Mouse (Mus musculus) CH12.LX (cell line): ENCODE measurements around the gene Aars.
"Not testable (repeated sequence)": the region's sequence is repeated elsewhere in the genome, so short reads cannot be mapped to it uniquely, and the experiment has no call there.

ENCODE experiments used
- CHD1 ChIP-seq: IDR thresholded peaks from 2 replicates; pipeline ENCODE4 v1.6.1; 2012; ENCODE audit warnings: low read depth, low read length, improper control_type of control experiment, inconsistent platforms
- CHD2 ChIP-seq: IDR thresholded peaks from 2 replicates; pipeline ENCODE4 v1.6.1; 2011; ENCODE audit warnings: low read length, improper control_type of control experiment
- CTCF ChIP-seq, 2 experiments: IDR thresholded peaks in 1 of 2; conservative IDR thresholded peaks in 1 of 2; 2 replicates each; pipeline ENCODE4 v1.5.1; 2011 to 2012; ENCODE audit warnings: low read depth in 2 of 2, low read length in 2 of 2, improper control_type of control experiment in 1 of 2, inconsistent platforms in 1 of 2, mild to moderate bottlenecking in 1 of 2, moderate library complexity in 1 of 2
- E2F4 ChIP-seq: IDR thresholded peaks from 2 replicates; pipeline ENCODE4 v1.6.1; 2011; ENCODE audit warnings: low read depth, low read length, improper control_type of control experiment; ENCODE audit not compliant: insufficient replicate concordance
- HCFC1 ChIP-seq: IDR thresholded peaks from 2 replicates; pipeline ENCODE4 v1.6.1; 2012; ENCODE audit warnings: low read depth, mild to moderate bottlenecking, inconsistent platforms, low read length, improper control_type of control experiment
- MAFK ChIP-seq: IDR thresholded peaks from 2 replicates; pipeline ENCODE4 v1.6.1; 2011; ENCODE audit warnings: low read length, improper control_type of control experiment; ENCODE audit not compliant: insufficient replicate concordance
- NELFE ChIP-seq: IDR thresholded peaks from 2 replicates; pipeline ENCODE4 v1.6.1; 2011; ENCODE audit warnings: low read depth, low read length, improper control_type of control experiment
- POLR2A ChIP-seq: IDR thresholded peaks from 2 replicates; pipeline ENCODE4 v1.6.1; 2011; ENCODE audit warnings: low read depth, mild to moderate bottlenecking, improper control_type of control experiment, low read length
- SIN3A ChIP-seq: IDR thresholded peaks from 2 replicates; pipeline ENCODE4 v1.6.1; 2012; ENCODE audit warnings: low read length, improper control_type of control experiment, inconsistent platforms
- TBP ChIP-seq: conservative IDR thresholded peaks from 2 replicates; pipeline ENCODE4 v1.6.1; 2011; ENCODE audit warnings: low read depth, low read length, improper control_type of control experiment
- TCF12 ChIP-seq: IDR thresholded peaks from 2 replicates; pipeline ENCODE4 v1.6.1; 2014; ENCODE audit warnings: low read depth, mild to moderate bottlenecking, inconsistent platforms, low read length, improper control_type of control experiment
- UBTF ChIP-seq: IDR thresholded peaks from 2 replicates; pipeline ENCODE4 v1.6.1; 2012; ENCODE audit warnings: low read depth, mild to moderate bottlenecking, inconsistent platforms, low read length, improper control_type of control experiment, moderate library complexity
- USF1 ChIP-seq: IDR thresholded peaks from 2 replicates; pipeline ENCODE4 v1.6.1; 2014; ENCODE audit warnings: low read depth, mild to moderate bottlenecking, inconsistent platforms, low read length, improper control_type of control experiment
- ZKSCAN1 ChIP-seq: IDR thresholded peaks from 2 replicates; pipeline ENCODE4 v1.6.1; 2012; ENCODE audit warnings: low read depth, inconsistent platforms, low read length, improper control_type of control experiment, borderline replicate concordance

- TF ChIP-seq TCF12; CTCF (conservative IDR thresholded peaks at IDR 0.05 in 1 of 2, IDR thresholded peaks at IDR 0.05 in 1 of 2; ENCODE audit: low read depth in 2 of 2, low read length in 2 of 2); HCFC1; POLR2A; MAFK; CHD2; E2F4; CHD1; USF1; UBTF; NELFE; TBP; ZKSCAN1; SIN3A: not testable (repeated sequence)
Measured at GRCm38 (mm10) chr8:111092326-111092725, 59.4 kb downstream of the Aars start, which contains the start of gene Clec18a.
